Mouse (Mus musculus) thymus, adult 2 months (tissue): Measurements from ENCODE around the gene Clip4. TPM values are rescaled to one million over a fixed set of nuclear protein-coding genes. Genes with fewer than 3 reads are reported as not detected.
A peak's percentile ranks its signal among the peaks of the same experiment; 100 is the strongest.

Experiments
- DNase-seq: peaks from one replicate; pipeline ENCODE4 v3.0.0; 2021
- H3K27ac ChIP-seq: fragments of 200-500 bp; 2 replicates; pipeline ENCODE4 v1.5.1; 2012; ENCODE audit warnings: low read length, control low read depth; ENCODE audit not compliant: control insufficient read depth, insufficient read depth
- H3K27me3 ChIP-seq: fragments of 200-500 bp; 2 replicates; pipeline ENCODE4 v1.6.1; 2012; ENCODE audit warnings: mild to moderate bottlenecking, low read length, moderate library complexity, mixed read lengths; ENCODE audit not compliant: control insufficient read depth, insufficient read depth
- H3K36me3 ChIP-seq: fragments of 200-500 bp; 2 replicates; pipeline ENCODE4 v1.6.1; 2012; ENCODE audit warnings: mild to moderate bottlenecking, low read length, moderate library complexity; ENCODE audit not compliant: control insufficient read depth, insufficient read depth
- H3K4me1 ChIP-seq: fragments of 200-500 bp; replicated peaks from 2 replicates; pipeline ENCODE4 v1.6.1; 2012; ENCODE audit warnings: low read length; ENCODE audit not compliant: control insufficient read depth, insufficient read depth
- H3K4me3 ChIP-seq: fragments of 200-500 bp; 2 replicates; pipeline ENCODE4 v1.5.1; 2012; ENCODE audit warnings: mild to moderate bottlenecking, low read length, control low read depth, moderate library complexity; ENCODE audit not compliant: control insufficient read depth, insufficient read depth
- CTCF ChIP-seq: fragments of 200-500 bp; IDR thresholded peaks from 2 replicates; pipeline ENCODE4 v1.5.1; 2012; ENCODE audit warnings: mild to moderate bottlenecking, control low read depth, low read length, moderate library complexity, borderline replicate concordance; ENCODE audit not compliant: control insufficient read depth, poor library complexity, insufficient read depth; ENCODE audit errors: extremely low read depth
- POLR2A ChIP-seq: fragments of 200-500 bp; IDR thresholded peaks from 2 replicates; pipeline ENCODE4 v1.6.1; 2012; ENCODE audit warnings: mild to moderate bottlenecking, low read length, control low read depth, moderate library complexity; ENCODE audit not compliant: control insufficient read depth, poor library complexity, insufficient read depth; ENCODE audit errors: extremely low read depth
- WGBS: fragments of 180-500 bp; shearing (Covaris S2); methylation state at CpG from one replicate; pipeline ENCODE4 v1.1.7; 2018; 5-methylcytosine and 5-hydroxymethylcytosine counted together
- polyA plus RNA-seq: library from polyadenylated mRNA; depleted of rRNA; stranded (reverse); fragments of >200 nt; gene quantifications from 2 replicates; pipeline ENCODE4 v1.2.3, GENCODE M21; 2012

Clip4 gene
- polyA plus RNA-seq, 1 experiment: 20.2 TPM

DNA sequence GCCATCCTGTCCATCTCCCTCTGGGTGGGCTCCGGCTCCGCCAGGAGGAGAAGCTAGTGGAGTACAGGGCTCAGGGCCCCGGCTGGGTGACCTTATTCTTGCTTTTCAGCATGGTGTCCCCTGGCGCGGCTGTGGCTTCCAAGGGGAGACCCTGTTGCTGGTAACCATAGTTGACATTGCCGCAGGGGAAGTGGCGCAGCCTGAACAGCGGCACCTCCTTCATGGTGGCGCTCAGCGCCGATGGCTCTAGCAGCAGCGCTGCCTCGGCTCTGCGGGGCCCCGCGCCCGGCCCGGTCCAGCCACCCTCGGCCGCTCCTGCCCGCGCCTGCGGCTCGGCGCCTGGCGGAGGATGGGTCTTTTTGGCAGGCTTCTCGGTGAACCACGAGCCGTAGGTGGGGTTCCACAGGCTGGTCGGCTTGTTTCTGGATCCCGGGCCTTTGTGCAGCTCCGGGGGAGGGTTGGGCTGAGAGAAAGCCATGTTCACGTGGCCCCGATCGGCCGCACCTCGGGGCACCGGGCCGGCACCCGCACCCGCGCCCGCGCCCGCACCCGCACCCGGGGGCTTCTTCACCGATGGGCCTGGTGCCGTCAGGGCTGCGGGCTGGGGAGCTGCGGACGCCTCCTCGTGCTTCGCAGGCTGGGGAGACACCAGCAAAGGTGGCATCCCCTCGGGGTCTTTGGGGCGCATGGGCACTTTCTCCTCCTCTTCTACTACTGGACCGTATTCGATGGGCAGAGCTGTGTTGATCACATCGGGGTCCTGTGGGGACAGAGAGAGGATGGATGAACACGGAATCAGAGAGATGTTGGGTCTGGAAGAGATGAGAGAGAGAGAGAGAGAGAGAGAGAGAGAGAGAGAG is 101.3 kb downstream of the Clip4 start:
- H3K27me3 ChIP-seq: peaks cover 4% of the 10 kb centered on the region; the same call in 1 of the 2 replicates
- no peak overlapping the region for H3K27ac ChIP-seq
- no peaks in the 10 kb centered on the region for H3K36me3 ChIP-seq
- DNase-seq: no peak
- TF ChIP-seq CTCF (no peak), POLR2A (no peak)
- no peaks in the 10 kb centered on the region for H3K4me1 ChIP-seq
- WGBS: 9% methylated on average over 60 of the region's 60 CpGs
- no peak overlapping the region for H3K4me3 ChIP-seq

DNA sequence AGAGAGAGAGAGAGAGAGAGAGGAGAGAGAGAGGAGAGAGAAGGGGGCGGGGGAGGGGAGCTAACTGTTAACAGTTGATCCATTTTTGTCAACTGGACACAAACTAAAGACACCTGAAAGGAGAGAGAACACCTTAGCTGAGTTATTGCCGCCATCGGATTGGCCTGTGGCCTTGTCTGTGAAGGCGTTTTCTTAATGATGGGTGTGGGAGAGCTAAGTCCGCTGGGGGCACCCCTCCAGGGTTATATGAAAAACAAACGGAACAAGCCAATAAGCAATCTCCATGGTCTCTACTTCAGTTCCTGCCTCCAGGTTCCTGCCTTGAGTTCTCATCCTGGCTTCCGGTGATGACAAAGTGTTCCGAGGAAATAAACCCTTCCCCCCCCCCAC is 102.0 kb downstream of the Clip4 start:
- Histone ChIP-seq H3K4me1 (no peaks in the 10 kb centered on the region), H3K27me3 (peaks cover 4% of the 10 kb centered on the region; the same call in 1 of the 2 replicates), H3K4me3 (no peak overlapping the region), H3K27ac (no peak overlapping the region), H3K36me3 (no peaks in the 10 kb centered on the region)
- WGBS: 89% methylated on average over 8 of the region's 8 CpGs
- DNase-seq: no peak
- no peak for TF ChIP-seq CTCF
- TF ChIP-seq POLR2A: no peak

DNA sequence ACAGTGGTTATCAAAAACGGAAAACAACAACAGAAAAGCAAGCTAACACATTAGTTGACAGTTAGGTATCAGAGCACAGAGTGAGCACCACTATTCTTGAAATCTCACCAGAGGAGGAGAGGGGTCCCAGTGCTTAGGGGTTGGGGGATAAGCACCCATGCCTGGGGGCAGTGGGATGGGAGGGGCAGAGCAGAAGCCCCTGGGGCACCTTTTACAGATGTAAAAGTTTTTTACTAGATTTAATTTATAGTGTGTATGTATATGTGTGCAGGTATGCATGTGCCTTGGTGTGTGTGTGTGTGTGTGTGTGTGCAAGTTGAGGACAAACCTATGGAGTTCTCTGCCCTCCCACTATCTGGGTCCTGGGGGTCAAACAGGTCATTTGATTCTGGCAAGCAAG is 102.4 kb downstream of the Clip4 start:
- H3K27me3 ChIP-seq: peaks cover 4% of the 10 kb centered on the region; the same call in 1 of the 2 replicates
- no peak for DNase-seq
- no peak overlapping the region for H3K4me3 ChIP-seq
- no peak overlapping the region for H3K27ac ChIP-seq
- 86% methylated on average over 1 of the region's 1 CpGs for WGBS
- TF ChIP-seq POLR2A: no peak
- TF ChIP-seq CTCF: no peak
- no peaks in the 10 kb centered on the region for H3K36me3 ChIP-seq
- no peaks in the 10 kb centered on the region for H3K4me1 ChIP-seq

- no peak overlapping the region for H3K27ac ChIP-seq
- WGBS: 95% methylated on average over 7 of the region's 7 CpGs
- no peaks in the 10 kb centered on the region for H3K4me1 ChIP-seq
- H3K4me3 ChIP-seq: no peak overlapping the region
- DNase-seq: no peak
- no peaks in the 10 kb centered on the region for H3K36me3 ChIP-seq
- peaks cover 4% of the 10 kb centered on the region; the same call in 1 of the 2 replicates for H3K27me3 ChIP-seq
- TF ChIP-seq POLR2A: no peak
- TF ChIP-seq CTCF: no peak
Observed at GRCm38 (mm10) chr17:71871981-71872380, 103.7 kb downstream of the Clip4 start.

GRCm38 (mm10) chr17:71872976-71873375 is 104.7 kb downstream of the Clip4 start:
- H3K27me3 ChIP-seq: peaks cover 4% of the 10 kb centered on the region; the same call in 1 of the 2 replicates
- H3K4me1 ChIP-seq: no peaks in the 10 kb centered on the region
- 69% methylated on average over 5 of the region's 5 CpGs for WGBS
- H3K36me3 ChIP-seq: no peaks in the 10 kb centered on the region
- no peak overlapping the region for H3K27ac ChIP-seq
- no peak overlapping the region for H3K4me3 ChIP-seq
- DNase-seq: peak; percentile 40
- TF ChIP-seq POLR2A: no peak
- no peak for TF ChIP-seq CTCF

GRCm38 (mm10) chr17:71874077-71874476 is 105.8 kb downstream of the Clip4 start:
- DNase-seq: peak; percentile 68
- no peak overlapping the region for H3K4me3 ChIP-seq
- no peaks in the 10 kb centered on the region for H3K36me3 ChIP-seq
- no peak overlapping the region for H3K27ac ChIP-seq
- TF ChIP-seq POLR2A (no peak), CTCF (peak; percentile 18; the same call in 1 of the 2 replicates)
- 47% methylated on average over 6 of the region's 6 CpGs for WGBS
- peaks cover 4% of the 10 kb centered on the region; the same call in 1 of the 2 replicates for H3K27me3 ChIP-seq
- no peaks in the 10 kb centered on the region for H3K4me1 ChIP-seq

- Histone ChIP-seq H3K4me1 (no peaks in the 10 kb centered on the region), H3K27ac (no peak overlapping the region), H3K36me3 (no peaks in the 10 kb centered on the region), H3K4me3 (no peak overlapping the region), H3K27me3 (peaks cover 1% of the 10 kb centered on the region; the same call in 1 of the 2 replicates)
- TF ChIP-seq CTCF: no peak
- TF ChIP-seq POLR2A: no peak
- 91% methylated on average over 9 of the region's 9 CpGs for WGBS
- no peak for DNase-seq
Observed at GRCm38 (mm10) chr17:71874795-71875194, 106.5 kb downstream of the Clip4 start.
